7 mouse cellular contexts compared by ENCODE assay signal in the genomic region with DNA sequence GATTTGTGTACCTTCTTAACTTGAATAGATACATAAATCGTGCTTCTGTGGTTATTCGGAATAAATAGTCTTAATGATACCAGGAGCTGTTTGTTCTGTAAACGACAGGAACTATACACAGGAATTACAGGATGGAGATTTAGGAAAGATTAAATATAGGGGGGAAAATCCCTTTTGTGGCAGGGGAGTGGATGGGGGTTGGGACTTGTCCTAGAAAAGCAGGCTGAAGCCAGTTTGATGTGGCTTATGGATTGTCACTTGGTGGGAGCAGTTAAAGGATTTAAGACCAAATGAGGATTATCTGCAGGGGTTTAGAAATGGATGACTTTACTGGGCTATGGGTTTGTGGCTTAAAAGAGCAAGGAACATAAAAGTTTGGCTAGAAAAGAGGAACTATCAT. TPM values are rescaled to one million over a fixed set of nuclear protein-coding genes. Genes with fewer than 3 reads are reported as not detected.
A peak's percentile ranks its signal among the peaks of the same experiment; 100 is the strongest.
DNase-seq lines count a peak whose midpoint lies in the region; ATAC-seq and TF ChIP-seq lines count a peak whose summit lies in the region.

No protein-coding gene starts in this region.

- H3K4me2 ChIP-seq in embryonic facial prominence, embryonic 15.5 days (replicated peaks), result peak overlapping the region; percentile 58
- H3K4me2 ChIP-seq in limb, embryonic 11.5 days (ENCODE audit: low read depth, severe bottlenecking), result peak overlapping the region; percentile 54
- peak overlapping the region; percentile 62; the same call in 1 of the 2 replicates for H3K4me2 ChIP-seq in stomach, embryonic 15.5 days

- H3K36me3 ChIP-seq in embryonic facial prominence, embryonic 15.5 days, result no peaks in the 10 kb centered on the region
- no peaks in the 10 kb centered on the region for H3K36me3 ChIP-seq in limb, embryonic 11.5 days (ENCODE audit: control insufficient read depth, insufficient read depth, low read length)
- H3K36me3 ChIP-seq in stomach, embryonic 15.5 days, result no peaks in the 10 kb centered on the region

- intact Hi-C loops in left cerebral cortex, adult 2 months (cut with DNase I), result loop anchor here (5.0 to 10.0 kb wide), 2 partner anchors 237 to 404 kb away; no protein-coding TSS in a partner anchor

- no peak overlapping the region for H3K9ac ChIP-seq in embryonic facial prominence, embryonic 15.5 days
- H3K9ac ChIP-seq in limb, embryonic 11.5 days (ENCODE audit: low read length), result no peak overlapping the region
- no peak overlapping the region for H3K9ac ChIP-seq in stomach, embryonic 15.5 days

- no peaks in the 10 kb centered on the region for H3K9me3 ChIP-seq in embryonic facial prominence, embryonic 15.5 days (replicated peaks)
- H3K9me3 ChIP-seq in limb, embryonic 11.5 days (ENCODE audit: control insufficient read depth, low read length), result no peaks in the 10 kb centered on the region
- H3K9me3 ChIP-seq in stomach, embryonic 15.5 days, result no peaks in the 10 kb centered on the region

- ATAC-seq in embryonic facial prominence, embryonic 15.5 days (ENCODE audit: insufficient number of reproducible peaks, low FRiP score, low TSS enrichment, low read depth), result no peak
- no peak for ATAC-seq in limb, embryonic 11.5 days (ENCODE audit: insufficient number of reproducible peaks, low FRiP score, low TSS enrichment, low read depth)
- no peak for ATAC-seq in stomach, embryonic 15.5 days (ENCODE audit: insufficient read depth, low FRiP score, low read depth)
- no peak for ATAC-seq in megakaryocyte-erythroid progenitor cell, adult 5-6 weeks (replicated peaks; ENCODE audit: low FRiP score, low TSS enrichment, poor library complexity, severe bottlenecking)

- 12% methylated on average over 3 of the region's 3 CpGs for WGBS in embryonic facial prominence, embryonic 15.5 days
- WGBS in limb, embryonic 11.5 days, result 14% methylated on average over 3 of the region's 3 CpGs
- WGBS in stomach, embryonic 15.5 days, result 14% methylated on average over 3 of the region's 3 CpGs

- TF ChIP-seq CTCF in left cerebral cortex, adult 2 months (IDR thresholded peaks at IDR 0.05), result no peak

- H3K4me1 ChIP-seq in embryonic facial prominence, embryonic 15.5 days, result peaks cover 8% of the 10 kb centered on the region; the same call in 1 of the 2 replicates
- no peaks in the 10 kb centered on the region for H3K4me1 ChIP-seq in limb, embryonic 11.5 days (ENCODE audit: control insufficient read depth, insufficient read depth, low read length)
- H3K4me1 ChIP-seq in stomach, embryonic 15.5 days, result no peaks in the 10 kb centered on the region

- peak overlapping the region; percentile 77 for H3K4me3 ChIP-seq in left cerebral cortex, adult 2 months
- H3K4me3 ChIP-seq in embryonic facial prominence, embryonic 15.5 days (replicated peaks), result peak overlapping the region; percentile 46
- no peak overlapping the region for H3K4me3 ChIP-seq in limb, embryonic 11.5 days (ENCODE audit: low read depth, low read length)
- H3K4me3 ChIP-seq in stomach, embryonic 15.5 days (replicated peaks), result no peak overlapping the region

- DNase-seq in left cerebral cortex, adult 2 months (ENCODE audit: extremely low spot score in 1 of 2, low spot score in 2 of 2), result no peak
- DNase-seq in left cerebral cortex, adult 18-20 months (ENCODE audit: low spot score in 2 of 2), result no peak
- DNase-seq in limb, embryonic 11.5 days (ENCODE audit: low spot score), result no peak
- DNase-seq in testis, postnatal 14 days (ENCODE audit: low spot score), result no peak

- H3K27ac ChIP-seq in left cerebral cortex, adult 2 months, result peak overlapping the region; percentile 61
- no peak overlapping the region for H3K27ac ChIP-seq in embryonic facial prominence, embryonic 15.5 days (replicated peaks)
- H3K27ac ChIP-seq in limb, embryonic 11.5 days (replicated peaks; ENCODE audit: low read depth, low read length), result no peak overlapping the region
- H3K27ac ChIP-seq in stomach, embryonic 15.5 days, result no peak overlapping the region

- no peaks in the 10 kb centered on the region for H3K27me3 ChIP-seq in embryonic facial prominence, embryonic 15.5 days
- peaks cover 4% of the 10 kb centered on the region; the same call in 1 of the 2 replicates for H3K27me3 ChIP-seq in limb, embryonic 11.5 days (ENCODE audit: control insufficient read depth, insufficient read depth, low read length)
- H3K27me3 ChIP-seq in stomach, embryonic 15.5 days (replicated peaks), result no peaks in the 10 kb centered on the region

RNA-seq across cellular contexts. Expression of a gene that starts 1.9 kb away (rescaled TPM):
- 100 to 1,000 TPM; 201 to 243 TPM for total RNA-seq in left cerebral cortex, adult 2 months (2021)
- 100 to 1,000 TPM; 209 to 225 TPM for total RNA-seq in left cerebral cortex, adult 18-20 months (2021)
- polyA plus RNA-seq in embryonic facial prominence, embryonic 15.5 days (2015; fragmentation: Nextera tagmentation; extraction: Ambion mirVana), result 0.13 and 0.57 TPM in 2 replicates
- not detected in 2 replicates for polyA plus RNA-seq in limb, embryonic 11.5 days (2014; fragmentation: Nextera tagmentation; extraction: Ambion mirVana)
- 0.19 and 0.39 TPM in 2 replicates for polyA plus RNA-seq in stomach, embryonic 15.5 days (2015; fragmentation: Nextera tagmentation; extraction: Ambion mirVana)
- not detected in 2 replicates for total RNA-seq in megakaryocyte-erythroid progenitor cell, adult 5-6 weeks (2014; fragmentation: Nextera tagmentation)
- not detected in 2 replicates for total RNA-seq in megakaryocyte-erythroid progenitor cell, adult 5-6 weeks (2017)

Comparison
In these comparisons a context has a peak if more than half of its experiments do, and no peak if none do; other contexts are left out.
1. H3K4me3 ChIP-seq: peak in left cerebral cortex, adult 2 months (single experiment) and embryonic facial prominence, embryonic 15.5 days (single experiment); none in limb, embryonic 11.5 days (single experiment) and stomach, embryonic 15.5 days (single experiment).
2. RNA of a gene that starts 1.9 kb away (total RNA-seq): 201 to 243 TPM in left cerebral cortex, adult 2 months and 209 to 225 TPM in left cerebral cortex, adult 18-20 months; not detected in megakaryocyte-erythroid progenitor cell, adult 5-6 weeks; every median in the first group is over 100 times any median in the second.
3. Peak in every context shown above with its lines, with median percentiles within 50 percentile points of each other: H3K4me2 ChIP-seq.